Mouse (Mus musculus) midbrain, postnatal 0 days (tissue): ENCODE results near the gene Sipa1l3. TPM values are rescaled to one million over a fixed set of nuclear protein-coding genes. Genes with fewer than 3 reads are reported as not detected.

ENCODE experiments used
- ATAC-seq: fragments of 200-750 bp; cut with Nextera tagmentation; 2 replicates; pipeline ENCODE4 v1.8.0; 2017; ENCODE audit warnings: moderate number of reproducible peaks, mild to moderate bottlenecking, moderate TSS enrichment, moderate library complexity; ENCODE audit not compliant: low FRiP score
- DNase-seq: peaks from one replicate; pipeline ENCODE4 v3.0.0-alpha.2; 2015; ENCODE audit warnings: low spot score
- H3K27ac ChIP-seq: fragments of 300-500 bp; sonication (generic); 2 replicates; pipeline ENCODE4 v1.5.1; 2014; ENCODE audit warnings: low read depth, mild to moderate bottlenecking, low read length, mixed read lengths
- H3K27me3 ChIP-seq: fragments of 300-500 bp; sonication (generic); 2 replicates; pipeline ENCODE4 v1.6.1; 2014; ENCODE audit warnings: low read length, control low read depth, mixed read lengths; ENCODE audit not compliant: insufficient read depth
- H3K36me3 ChIP-seq: fragments of 300-500 bp; sonication (generic); 2 replicates; pipeline ENCODE4 v1.6.1; 2014; ENCODE audit warnings: low read length, control low read depth, mixed read lengths; ENCODE audit not compliant: insufficient read depth
- H3K4me1 ChIP-seq: fragments of 300-500 bp; sonication (generic); 2 replicates; pipeline ENCODE4 v1.6.1; 2014; ENCODE audit warnings: mild to moderate bottlenecking, control low read depth, antibody characterized with exemption, low read length, mixed read lengths; ENCODE audit not compliant: insufficient read depth
- H3K4me2 ChIP-seq: fragments of 300-500 bp; sonication (generic); 2 replicates; pipeline ENCODE4 v1.6.1; 2014; ENCODE audit warnings: low read depth, mild to moderate bottlenecking, low read length, mixed read lengths; ENCODE audit not compliant: poor library complexity, severe bottlenecking
- H3K4me3 ChIP-seq: fragments of 300-500 bp; sonication (generic); 2 replicates; pipeline ENCODE4 v1.5.1; 2014; ENCODE audit warnings: low read depth, mild to moderate bottlenecking, low read length, moderate library complexity
- H3K9ac ChIP-seq: fragments of 300-500 bp; sonication (generic); replicated peaks from 2 replicates; pipeline ENCODE4 v1.6.1; 2014; ENCODE audit warnings: mild to moderate bottlenecking, low read length, moderate library complexity, mixed read lengths; ENCODE audit not compliant: poor library complexity, severe bottlenecking
- H3K9me3 ChIP-seq: fragments of 300-500 bp; sonication (generic); 2 replicates; pipeline ENCODE4 v1.6.1; 2016; ENCODE audit warnings: low read length, control low read depth
- CTCF ChIP-seq: IDR thresholded peaks from 2 replicates; pipeline ENCODE4 v1.5.1; 2016; ENCODE audit warnings: antibody characterized with exemption, mild to moderate bottlenecking
- WGBS: fragments of 180-500 bp; shearing (Covaris S2); extraction: QIAGEN DNeasy Blood & Tissue Kit; methylation state at CpG from one replicate; pipeline ENCODE4 v1.1.7; 2014; 5-methylcytosine and 5-hydroxymethylcytosine counted together
- polyA plus RNA-seq: library from polyadenylated mRNA; unstranded; fragments of >200 nt; fragmentation: Nextera tagmentation; extraction: Ambion mirVana; gene quantifications from 2 replicates; pipeline ENCODE4 v1.2.1, GENCODE M21; 2015
- total RNA-seq: library from RNA; depleted of rRNA; stranded (reverse); fragments of >200 nt; gene quantifications from 2 replicates; pipeline ENCODE4 v1.2.3, GENCODE M21; 2014

Sipa1l3 gene
- total and polyA plus RNA-seq, 2 experiments from 2014 or later = 13.9 to 80.7 TPM

DNA sequence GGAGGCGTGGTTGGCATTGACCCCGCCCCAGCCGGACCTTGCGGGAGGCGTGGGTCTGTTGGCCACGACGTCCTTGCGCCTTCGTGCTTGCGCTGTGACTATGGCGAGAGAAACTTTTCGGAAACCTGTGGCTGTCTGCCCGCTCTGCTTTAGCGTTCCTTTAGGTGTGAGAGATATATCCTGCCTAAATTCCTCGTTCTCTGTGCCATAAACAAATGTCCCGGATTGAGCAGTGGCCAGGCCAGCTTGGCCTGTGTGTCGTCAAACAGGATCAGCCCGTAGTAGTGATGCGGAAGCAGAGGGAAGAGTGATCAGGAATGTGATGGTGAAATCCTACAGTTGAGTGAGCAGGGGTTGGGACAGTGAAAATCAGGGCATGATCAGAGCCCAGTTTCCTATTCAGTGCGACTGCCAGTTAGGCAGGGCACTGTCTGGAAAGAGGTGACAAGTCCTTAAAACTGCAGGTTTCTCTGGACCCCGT lies 236.3 kb downstream of the Sipa1l3 start:
- peak overlapping the region; percentile 79 for H3K9ac ChIP-seq
- no peak for TF ChIP-seq CTCF
- peak overlapping the region; percentile 68 for H3K4me3 ChIP-seq
- no peak overlapping the region for H3K27ac ChIP-seq
- no peak for DNase-seq
- peak overlapping the region; percentile 97 for H3K4me2 ChIP-seq
- 0 out of 2 replicates have a peak, but pooled peaks have one; percentile 7 for ATAC-seq
- 0 out of 2 replicates have a peak, but pooled peaks cover 2% of the 10 kb centered on the region for H3K4me1 ChIP-seq
- 11% methylated on average over 21 of the region's 21 CpGs for WGBS
- 0 out of 2 replicates have a peak, but pooled peaks cover 8% of the 10 kb centered on the region for H3K27me3 ChIP-seq
- H3K36me3 ChIP-seq = no peaks in the 10 kb centered on the region
- no peaks in the 10 kb centered on the region for H3K9me3 ChIP-seq

DNA sequence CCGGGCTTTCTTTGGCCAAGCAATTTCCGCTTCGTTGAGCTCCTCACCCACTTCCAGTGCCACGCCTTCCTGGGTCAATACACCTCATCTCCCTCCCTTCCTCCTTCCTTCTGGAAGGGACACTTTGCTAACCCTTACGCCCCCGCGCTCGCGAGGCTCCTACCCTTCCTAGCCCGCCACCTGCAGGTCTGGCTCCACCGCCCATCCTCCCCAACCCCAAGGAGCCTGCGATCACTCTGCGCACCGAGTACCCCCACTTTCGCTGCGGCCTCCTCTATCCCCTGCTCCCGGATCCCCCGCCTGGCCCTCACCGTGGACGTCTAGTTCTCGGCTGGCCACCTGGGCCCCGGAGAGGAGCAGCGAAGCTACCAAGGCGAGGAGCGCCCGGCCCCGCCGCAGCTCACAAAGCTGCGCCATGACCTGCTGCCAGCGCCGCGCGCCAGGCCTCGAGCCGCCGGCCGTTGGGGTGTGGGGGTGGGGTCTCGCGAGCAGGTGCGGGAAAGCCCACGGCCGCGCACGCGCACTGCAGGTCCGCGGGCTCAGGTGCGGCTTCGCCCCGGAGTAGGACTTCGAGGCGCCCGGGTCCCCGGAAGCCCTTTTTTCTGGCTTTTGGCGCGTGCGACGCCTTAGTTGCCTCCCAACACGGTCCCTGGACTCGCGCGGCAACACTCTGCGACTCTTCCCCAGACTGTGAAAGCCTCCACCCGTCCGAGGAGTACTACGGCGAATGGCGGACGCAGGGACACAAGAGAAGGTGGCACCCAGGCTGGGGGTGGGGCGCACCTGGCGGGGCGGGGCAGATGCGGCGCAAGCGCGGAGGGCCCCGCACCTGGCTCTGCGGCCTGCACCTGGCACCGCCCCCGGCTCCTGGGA lies 237.0 kb downstream of the Sipa1l3 start, which contains the start of gene Spint2:
Gene Spint2, minus strand, starts transcription at position 712 of the 873 bp plus-strand sequence.
- TF ChIP-seq CTCF = peak; percentile 44
- peak within 1 kb of the TSS; percentile 21; the same call in 1 of the 2 replicates for H3K27ac ChIP-seq

DNA sequence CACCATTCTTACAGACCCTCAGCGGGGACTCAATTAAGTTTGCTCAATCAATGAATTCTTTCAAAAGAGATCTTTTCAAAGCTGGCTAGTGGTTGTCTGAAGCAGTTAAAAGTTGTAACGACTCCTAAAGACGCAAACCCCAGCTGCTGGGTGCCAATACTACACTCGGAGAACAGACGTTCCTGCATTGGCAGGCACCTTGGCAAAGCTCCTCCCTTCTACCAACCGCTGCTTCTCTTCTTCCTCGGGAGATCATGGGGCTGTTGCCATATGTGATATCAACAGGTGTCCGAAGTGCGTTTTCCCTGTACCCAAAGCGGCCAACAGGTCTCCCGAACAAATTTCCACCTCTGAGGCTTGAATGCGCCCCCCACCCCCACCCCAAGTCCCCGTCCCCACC lies 237.6 kb downstream of the Sipa1l3 start:
- H3K9ac ChIP-seq = peak overlapping the region; percentile 79; the same call in 1 of the 2 replicates
- H3K4me1 ChIP-seq = 0 out of 2 replicates have a peak, but pooled peaks cover 2% of the 10 kb centered on the region
- no peak for TF ChIP-seq CTCF
- H3K4me2 ChIP-seq = peak overlapping the region; percentile 97
- no peaks in the 10 kb centered on the region for H3K36me3 ChIP-seq
- H3K27ac ChIP-seq = no peak overlapping the region
- WGBS = 13% methylated on average over 13 of the region's 13 CpGs
- 0 out of 2 replicates have a peak, but pooled peaks cover 8% of the 10 kb centered on the region for H3K27me3 ChIP-seq
- no peak for ATAC-seq
- peak; percentile 28 for DNase-seq
- no peaks in the 10 kb centered on the region for H3K9me3 ChIP-seq
- peak overlapping the region; percentile 68 for H3K4me3 ChIP-seq

More for the DNA sequence above, 237.0 kb downstream of the Sipa1l3 start, which contains the start of gene Spint2:
- Histone ChIP-seq H3K27me3 (0 out of 2 replicates have a peak, but pooled peaks cover 8% of the 10 kb centered on the region), H3K4me2 (peak within 1 kb of the TSS; percentile 97), H3K9ac (peak within 1 kb of the TSS; percentile 79), H3K36me3 (no peaks in the 10 kb centered on the region), H3K4me3 (peak within 1 kb of the TSS; percentile 68), H3K4me1 (0 out of 2 replicates have a peak, but pooled peaks cover 2% of the 10 kb centered on the region), H3K9me3 (no peaks in the 10 kb centered on the region)
- peak; percentile 60 for DNase-seq
- under 1% methylated on average over 75 of the region's 80 CpGs for WGBS
- peak; percentile 85 for ATAC-seq

DNA sequence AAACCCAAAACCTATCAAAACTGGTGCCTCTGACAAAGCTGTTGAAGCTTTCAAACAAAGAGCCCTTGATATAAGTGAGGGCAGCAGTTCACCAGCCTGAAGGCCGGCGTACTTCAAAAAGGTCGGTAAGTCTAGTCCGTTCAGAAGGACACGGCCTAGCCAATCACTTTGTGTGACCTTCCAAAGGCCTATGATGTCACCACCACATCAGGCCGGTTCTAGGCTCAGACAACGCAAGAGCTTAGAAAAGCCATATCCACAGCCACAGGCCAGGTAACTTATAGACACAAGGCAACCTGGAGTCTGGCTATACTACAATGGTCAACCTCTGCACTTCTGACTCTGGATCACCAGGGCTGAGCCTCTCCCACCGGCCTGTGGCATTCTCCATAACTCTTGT lies 238.5 kb downstream of the Sipa1l3 start:
- Histone ChIP-seq H3K4me3 (no peak overlapping the region), H3K4me2 (no peak overlapping the region), H3K4me1 (0 out of 2 replicates have a peak, but pooled peaks cover 2% of the 10 kb centered on the region), H3K27me3 (0 out of 2 replicates have a peak, but pooled peaks cover 8% of the 10 kb centered on the region), H3K9ac (no peak overlapping the region), H3K27ac (no peak overlapping the region), H3K9me3 (no peaks in the 10 kb centered on the region), H3K36me3 (no peaks in the 10 kb centered on the region)
- WGBS = 96% methylated on average over 8 of the region's 8 CpGs
- ATAC-seq (no peak), DNase-seq (no peak)
- TF ChIP-seq CTCF = no peak

DNA sequence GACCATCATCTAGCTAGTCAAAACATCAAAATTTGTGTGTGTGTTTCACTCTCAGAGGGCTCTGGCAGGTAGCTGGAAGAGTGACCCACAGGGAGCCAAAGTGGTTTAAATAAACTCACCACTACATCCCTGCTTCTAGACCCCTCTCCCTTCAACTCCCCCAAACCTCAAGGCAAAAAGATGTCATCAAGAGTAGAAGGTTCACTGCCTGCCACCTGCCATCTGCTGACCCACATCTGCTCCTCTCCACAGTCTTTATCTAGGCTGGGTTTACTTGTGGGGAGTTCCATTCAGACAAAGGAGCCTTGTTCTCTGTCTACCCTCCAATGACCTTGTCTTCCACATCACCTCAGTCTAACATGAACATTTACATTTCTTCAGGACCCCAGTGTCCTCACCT lies 239.2 kb downstream of the Sipa1l3 start:
- ATAC-seq (no peak), DNase-seq (no peak)
- Histone ChIP-seq H3K9me3 (no peaks in the 10 kb centered on the region), H3K36me3 (no peaks in the 10 kb centered on the region), H3K9ac (no peak overlapping the region), H3K4me1 (0 out of 2 replicates have a peak, but pooled peaks cover 2% of the 10 kb centered on the region), H3K27me3 (0 out of 2 replicates have a peak, but pooled peaks cover 3% of the 10 kb centered on the region), H3K4me3 (no peak overlapping the region), H3K4me2 (no peak overlapping the region), H3K27ac (no peak overlapping the region)
- TF ChIP-seq CTCF = no peak
